Mouse (Mus musculus) spleen, embryonic (tissue): ENCODE results near the gene Ccdc137.

ENCODE experiments used
- CTCF ChIA-PET: fragments of 350-600 bp; sonication (Branson Sonifier 250); formaldehyde crosslinking; loops from one replicate; lab custom pipeline; 2022; lab: Charles Lee

The Ccdc137 gene

GRCm38 (mm10) chr11:120458847-120459597 is 1.1 kb downstream of the Ccdc137 start:
- CTCF ChIA-PET: no interaction called here

- CTCF ChIA-PET: no interaction called here
Measured at GRCm38 (mm10) chr11:120463536-120463935, 5.6 kb downstream of the Ccdc137 start.

GRCm38 (mm10) chr11:120464365-120464764 is 6.5 kb downstream of the Ccdc137 start:
- CTCF ChIA-PET: no interaction called here

- CTCF ChIA-PET: no interaction called here
Measured at GRCm38 (mm10) chr11:120465521-120465920, 7.6 kb downstream of the Ccdc137 start.

- CTCF ChIA-PET: no interaction called here
Measured at GRCm38 (mm10) chr11:120467051-120467735, 9.3 kb downstream of the Ccdc137 start, which contains the start of gene Arl16. Gene Arl16 (minus strand): TSS chr11:120467607.

GRCm38 (mm10) chr11:120467736-120468092 is 9.8 kb downstream of the Ccdc137 start:
- CTCF ChIA-PET: no interaction called here

- CTCF ChIA-PET: no interaction called here
Measured at GRCm38 (mm10) chr11:120472052-120472451, 14.1 kb downstream of the Ccdc137 start.

GRCm38 (mm10) chr11:120483448-120483934 is 25.6 kb downstream of the Ccdc137 start:
- CTCF ChIA-PET: no interaction called here

GRCm38 (mm10) chr11:120484265-120484981 is 26.5 kb downstream of the Ccdc137 start, which contains the start of gene Mrpl12:
Gene Mrpl12 (plus strand): TSS chr11:120484613.
- CTCF ChIA-PET: no interaction called here

GRCm38 (mm10) chr11:120485251-120485650 is 27.3 kb downstream of the Ccdc137 start:
- CTCF ChIA-PET: no interaction called here

GRCm38 (mm10) chr11:120488516-120488915 is 30.6 kb downstream of the Ccdc137 start:
- CTCF ChIA-PET: interaction anchor here (0.9 to 1.7 kb wide), 2 partner anchors 20 to 94 kb away, joined by 3 to 4 read pairs; no protein-coding TSS in a partner anchor

- CTCF ChIA-PET: interaction anchor here (0.6 to 1.7 kb wide), 3 partner anchors 21 to 93 kb away, joined by 3 to 6 read pairs (median 4); no protein-coding TSS in a partner anchor
Measured at GRCm38 (mm10) chr11:120489054-120489761, 31.3 kb downstream of the Ccdc137 start.

- CTCF ChIA-PET: interaction anchor here (1.7 kb wide), 1 partner anchor 92 kb away, joined by 4 read pairs; no protein-coding TSS in a partner anchor
Measured at GRCm38 (mm10) chr11:120490291-120491046, 32.6 kb downstream of the Ccdc137 start.

- CTCF ChIA-PET: interaction anchor here (0.5 to 1.0 kb wide), 3 partner anchors 103 to 332 kb away, joined by 3 to 10 read pairs (median 3); no protein-coding TSS in a partner anchor
Measured at GRCm38 (mm10) chr11:120491317-120492023, 33.6 kb downstream of the Ccdc137 start, which contains the start of gene Slc25a10. Gene Slc25a10 (plus strand): TSS chr11:120491840.

- CTCF ChIA-PET: interaction anchor here (0.5 to 1.0 kb wide), 4 partner anchors 77 to 331 kb away, joined by 3 to 10 read pairs (median 4); no protein-coding TSS in a partner anchor
Measured at GRCm38 (mm10) chr11:120492024-120492877, 34.3 kb downstream of the Ccdc137 start.

GRCm38 (mm10) chr11:120492878-120493203 is 34.9 kb downstream of the Ccdc137 start:
- CTCF ChIA-PET: interaction anchor here (0.7 kb wide), 1 partner anchor 76 kb away, joined by 4 read pairs; no protein-coding TSS in a partner anchor

GRCm38 (mm10) chr11:120493351-120493750 is 35.4 kb downstream of the Ccdc137 start:
- CTCF ChIA-PET: interaction anchor here (0.7 kb wide), 1 partner anchor 75 kb away, joined by 4 read pairs; no protein-coding TSS in a partner anchor

- CTCF ChIA-PET: no interaction called here
Measured at GRCm38 (mm10) chr11:120493911-120494310, 36.0 kb downstream of the Ccdc137 start.
